Mouse (Mus musculus) 3134 (cell line): ENCODE results near the gene Fitm2.
"Not testable (repeated sequence)": the region's sequence is repeated elsewhere in the genome, so short reads cannot be mapped to it uniquely, and the experiment has no call there.

Source experiments
- DNase-seq: peaks from one replicate; pipeline ENCODE4 v3.0.0-alpha.2; 2011; ENCODE audit warnings: low spot score; ENCODE audit not compliant: insufficient read length; ENCODE audit errors: extremely low read depth

Fitm2 gene

DNA sequence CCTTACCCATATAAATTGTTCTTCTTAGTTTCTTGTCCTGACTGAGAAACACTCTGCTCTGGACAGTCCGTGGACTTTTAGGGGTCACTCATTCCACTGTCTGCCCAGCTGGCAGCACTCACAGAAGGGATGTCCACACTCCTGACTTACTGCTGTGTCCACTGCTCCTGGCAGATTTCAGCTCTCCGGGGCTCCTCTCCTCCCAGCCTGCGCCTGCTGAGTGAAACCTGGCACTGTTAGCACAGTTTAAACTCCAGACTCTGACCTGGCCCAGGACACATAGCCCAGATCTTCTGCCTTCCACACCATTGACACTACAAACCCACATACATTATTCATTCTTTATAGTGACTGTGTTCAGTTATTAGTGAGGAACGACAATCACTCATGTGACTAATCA, 8.4 kb downstream of the Fitm2 start:
- DNase-seq, result no peak

DNA sequence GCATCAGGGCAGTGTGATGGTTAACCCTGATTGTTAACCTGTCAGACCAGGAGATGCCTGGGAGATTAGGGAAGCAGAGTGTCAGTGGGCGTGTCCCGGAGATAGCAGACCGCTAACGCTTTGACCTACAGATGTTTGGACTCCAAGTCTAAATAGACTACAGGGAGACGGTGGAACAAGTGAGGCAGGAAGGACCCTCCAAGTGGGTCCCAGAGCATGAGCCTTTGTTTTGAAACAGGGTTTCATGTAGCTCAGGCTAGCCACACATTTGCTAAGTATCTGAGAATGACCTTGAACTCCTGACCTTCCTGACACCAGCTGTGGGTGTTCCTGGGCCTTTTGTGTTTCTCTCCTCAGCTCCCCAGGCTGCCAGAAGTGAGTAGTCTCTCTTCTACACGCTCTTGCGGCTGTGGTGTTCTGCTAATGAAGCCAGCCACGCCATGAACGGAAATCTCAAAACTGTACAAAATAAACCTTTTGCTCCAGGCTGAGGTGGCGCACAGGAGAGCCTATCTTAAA, 9.1 kb downstream of the Fitm2 start:
- no peak for DNase-seq

DNA sequence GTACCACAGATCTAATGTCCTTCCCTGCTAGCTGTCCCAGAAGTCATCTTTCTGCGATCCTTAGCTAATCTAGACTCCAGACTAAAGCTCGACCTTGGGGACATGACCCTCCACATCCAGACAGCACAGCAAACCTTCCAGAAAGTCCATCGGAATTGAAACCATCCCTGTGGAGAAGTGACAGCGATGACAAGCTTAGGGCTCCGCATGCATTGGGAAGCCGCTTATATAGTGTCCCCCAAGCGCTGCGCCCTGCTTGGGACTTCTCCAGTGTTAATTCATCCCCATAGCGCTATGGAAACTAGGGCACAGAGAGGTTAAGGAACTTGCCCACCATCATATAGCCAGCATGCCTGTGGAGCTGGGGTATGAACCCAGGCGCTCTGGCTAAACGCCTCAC, 9.6 kb downstream of the Fitm2 start:
- DNase-seq, result no peak

DNA sequence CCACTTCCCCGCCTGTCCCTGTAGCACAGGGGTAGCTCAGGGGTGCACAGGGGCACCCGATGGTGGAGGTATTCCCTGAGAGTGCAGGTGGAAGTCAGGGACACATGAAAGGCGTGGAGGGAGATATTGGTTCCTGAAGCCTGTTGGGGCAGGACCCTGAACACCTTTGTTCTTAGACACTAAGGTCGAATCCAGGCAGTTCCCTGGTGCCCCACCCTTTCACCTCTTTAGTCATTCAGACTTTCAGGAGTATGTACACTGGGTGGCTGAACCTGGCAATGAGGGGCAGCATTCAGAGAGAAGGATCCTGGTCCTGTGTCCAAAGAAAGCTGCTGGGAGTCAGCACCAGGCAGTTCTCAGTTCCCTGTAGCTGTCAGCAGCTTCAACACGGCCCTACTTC, 10.0 kb downstream of the Fitm2 start:
- DNase-seq, result no peak

DNA sequence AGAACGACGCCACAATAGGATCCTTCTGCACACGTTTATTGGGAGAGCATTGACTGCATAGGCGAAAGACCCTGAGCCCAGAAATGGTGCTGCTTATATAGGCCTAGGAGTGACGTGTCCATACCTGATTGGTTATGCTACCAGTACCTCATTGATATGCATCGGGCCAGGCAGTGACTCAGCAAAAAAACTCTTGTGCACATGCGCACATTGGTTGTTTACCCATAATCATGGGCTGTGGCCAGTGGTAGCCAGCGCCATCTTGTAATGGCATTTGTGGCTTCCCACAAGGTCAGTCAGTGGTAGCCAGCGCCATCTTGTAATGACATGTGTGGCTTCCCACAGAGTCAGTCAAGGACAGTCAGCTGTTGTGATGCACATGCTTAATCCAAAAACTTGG, 11.1 kb downstream of the Fitm2 start:
- not testable (repeated sequence) for DNase-seq

DNA sequence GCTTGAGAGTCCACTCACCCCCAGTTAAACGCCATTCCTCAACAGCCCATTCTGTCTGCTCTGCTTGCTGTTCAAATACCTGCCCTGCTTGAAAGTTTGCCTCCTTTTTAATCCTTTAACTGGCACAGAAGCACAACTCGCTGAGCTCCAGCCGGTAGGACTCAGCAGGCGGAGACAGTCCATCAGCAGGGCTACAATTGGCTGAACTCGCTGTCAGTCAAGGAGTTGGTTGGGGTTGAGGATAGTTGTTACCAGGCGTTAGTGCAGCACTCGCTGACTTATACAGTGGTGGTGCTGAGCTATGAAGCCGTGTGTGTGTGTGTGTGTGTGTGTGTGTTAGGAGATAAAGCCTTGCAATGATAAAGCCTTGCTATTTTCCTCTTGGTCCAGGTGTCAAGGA, 11.8 kb downstream of the Fitm2 start:
- no peak for DNase-seq

DNA sequence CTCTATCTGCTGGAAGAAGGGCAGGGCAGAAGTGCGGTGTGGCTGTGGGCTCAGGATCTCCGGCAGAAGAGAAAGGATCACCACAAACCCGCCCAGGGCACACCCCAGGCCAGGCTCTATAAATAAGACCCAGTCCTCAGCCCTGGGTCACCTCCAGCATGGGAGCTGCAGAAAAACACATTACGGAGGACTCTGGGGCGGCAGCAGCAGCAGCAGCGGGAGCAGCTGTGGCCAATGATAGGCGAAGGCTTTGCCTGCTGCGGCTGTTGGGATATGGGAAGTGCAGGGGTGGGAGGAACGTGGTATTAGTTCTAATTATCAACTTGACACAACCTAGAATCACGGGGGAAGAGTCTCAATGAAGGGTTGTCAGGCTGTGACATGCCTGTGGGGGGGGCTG, 13.0 kb downstream of the Fitm2 start:
- no peak for DNase-seq

DNA sequence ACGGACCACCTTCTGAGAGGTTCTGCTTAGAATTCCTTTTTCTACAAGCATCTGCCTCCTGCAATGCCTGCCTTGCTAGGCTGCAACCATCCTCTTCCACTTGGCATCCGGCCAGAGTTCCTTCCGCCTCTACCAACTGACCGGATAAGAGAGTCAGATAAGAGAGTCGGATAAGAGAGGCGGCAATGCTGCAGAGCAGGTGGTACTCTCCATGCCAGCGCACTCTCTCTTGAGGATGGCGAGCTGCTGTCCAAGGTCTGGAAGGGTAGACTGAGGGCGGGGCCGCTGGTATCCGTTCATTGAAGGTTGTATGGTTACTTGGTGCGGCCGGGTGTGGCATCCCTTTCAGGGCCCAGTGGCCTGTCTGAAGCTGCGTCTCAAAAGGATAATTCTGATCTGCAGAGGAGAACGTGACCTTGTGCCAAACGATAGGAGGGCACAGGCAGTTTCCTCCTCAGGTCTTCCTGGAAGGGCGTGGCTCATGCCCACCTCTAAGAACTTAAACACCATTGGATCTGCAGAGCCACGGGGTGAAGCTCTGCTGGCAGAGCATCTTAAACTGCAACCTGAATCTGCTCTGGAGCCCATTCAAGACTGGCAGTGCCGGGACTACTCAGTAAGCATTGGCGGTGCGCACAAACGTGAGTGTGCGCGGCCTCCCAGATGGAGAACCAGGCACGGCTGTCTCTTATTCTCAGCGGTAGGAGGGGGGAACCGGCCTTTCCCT, 13.7 kb downstream of the Fitm2 start:
- no peak for DNase-seq

DNA sequence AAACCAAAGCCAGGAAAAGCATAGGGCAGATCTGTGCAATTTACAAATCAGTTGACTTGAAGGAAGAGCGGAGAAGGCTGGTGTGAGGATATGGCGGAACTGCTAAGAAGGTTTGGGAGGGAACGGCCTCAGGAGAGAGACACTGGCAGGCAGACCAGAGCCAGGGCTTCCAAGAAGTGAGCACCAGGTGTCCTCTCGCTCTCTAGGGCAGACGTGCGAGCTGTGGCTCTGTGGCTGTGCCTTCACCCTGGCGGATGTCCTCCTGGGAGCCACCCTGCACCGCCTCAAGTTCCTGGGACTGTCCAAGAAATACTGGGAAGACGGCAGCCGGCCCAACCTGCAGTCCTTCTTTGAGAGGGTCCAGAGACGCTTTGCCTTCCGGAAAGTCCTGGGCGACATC, 19.1 kb downstream of the Fitm2 start:
- DNase-seq, result no peak

DNA sequence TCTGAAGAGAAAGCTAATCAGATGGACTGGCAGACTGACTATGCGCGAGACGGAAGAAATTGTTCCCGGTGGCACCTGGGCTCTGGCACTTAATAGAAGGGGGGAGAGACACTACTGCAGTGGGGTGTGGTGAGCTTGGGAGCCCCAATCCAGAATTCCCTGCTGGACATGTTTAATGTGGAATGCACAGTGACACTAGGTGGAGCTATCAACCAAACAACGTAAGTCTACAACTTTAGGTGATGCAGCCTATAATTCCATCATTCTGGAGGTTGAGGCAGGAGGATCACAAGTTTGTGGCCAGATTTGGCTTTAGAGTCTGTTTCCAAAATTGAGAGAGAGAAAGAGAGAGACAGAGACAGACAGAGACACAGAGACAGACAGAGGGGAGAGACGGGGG, 19.7 kb downstream of the Fitm2 start:
- DNase-seq, result no peak

DNA sequence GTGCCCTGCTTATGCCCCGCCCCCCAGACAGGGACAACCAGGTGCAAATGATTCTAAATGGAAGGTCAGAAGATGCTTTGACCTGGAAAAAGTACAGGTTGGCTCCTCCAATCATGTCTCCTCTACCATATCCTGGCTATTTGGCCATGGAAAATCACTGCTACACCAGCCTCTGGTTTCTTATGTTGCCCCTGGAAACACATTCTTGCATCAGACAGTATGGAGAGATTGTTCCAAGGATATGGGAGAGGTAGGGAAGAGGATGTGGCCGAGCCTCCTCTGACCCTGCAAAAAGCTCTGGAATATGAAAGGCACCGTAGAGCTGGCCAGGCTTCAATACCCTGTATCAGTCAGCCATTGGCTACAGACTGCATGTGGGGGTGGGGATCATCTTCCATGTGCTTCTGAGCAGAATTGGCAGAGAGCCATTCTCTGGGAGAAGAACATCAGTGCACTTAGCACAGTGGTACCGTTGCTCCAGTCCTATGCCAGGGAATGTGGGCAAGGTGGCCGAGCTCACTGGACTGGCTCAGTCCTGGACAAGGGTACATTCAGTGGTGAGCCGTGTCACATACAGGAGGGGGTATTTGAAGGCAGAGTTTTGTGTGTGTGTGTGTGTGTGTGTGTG, 21.6 kb downstream of the Fitm2 start:
- DNase-seq, result no peak

DNA sequence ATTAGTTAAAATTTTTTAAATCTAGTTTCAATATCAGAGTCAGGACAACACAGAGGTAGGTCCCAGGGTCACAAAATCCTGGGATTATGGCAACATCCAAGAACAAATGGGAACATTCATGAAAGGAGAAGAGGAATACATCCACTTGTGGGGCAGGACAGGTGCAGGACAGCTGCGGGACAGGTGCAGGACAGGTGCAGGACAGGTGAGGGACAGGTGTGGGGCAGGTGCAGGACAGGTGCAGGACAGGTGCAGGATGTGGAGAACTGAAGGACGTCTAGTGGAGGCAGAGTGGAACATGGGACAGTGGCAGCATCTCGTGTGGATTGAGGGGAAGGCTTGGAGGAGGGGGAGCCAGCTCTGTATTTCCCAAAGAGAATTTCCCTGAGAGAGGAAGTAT, 23.2 kb downstream of the Fitm2 start:
- DNase-seq, result no peak

DNA sequence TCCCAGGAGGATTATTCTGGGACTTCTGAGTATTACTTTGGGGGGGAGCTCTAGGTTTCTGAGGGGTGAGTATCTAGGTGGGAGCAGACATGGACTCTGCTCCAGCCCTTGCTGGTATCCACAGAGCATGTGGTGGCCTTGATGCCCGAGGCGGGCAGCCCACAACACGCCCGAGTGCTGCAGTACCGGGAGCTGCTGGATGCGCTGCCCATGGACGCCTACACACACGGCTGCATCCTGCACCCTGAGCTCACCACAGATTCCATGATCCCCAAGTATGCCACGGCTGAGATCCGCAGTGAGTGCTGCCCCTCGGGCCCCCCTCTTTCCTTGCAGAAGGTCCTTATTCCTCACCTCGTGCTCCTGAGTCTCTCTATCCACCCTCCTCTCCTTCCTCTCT, 25.1 kb downstream of the Fitm2 start:
- DNase-seq, result no peak

DNA sequence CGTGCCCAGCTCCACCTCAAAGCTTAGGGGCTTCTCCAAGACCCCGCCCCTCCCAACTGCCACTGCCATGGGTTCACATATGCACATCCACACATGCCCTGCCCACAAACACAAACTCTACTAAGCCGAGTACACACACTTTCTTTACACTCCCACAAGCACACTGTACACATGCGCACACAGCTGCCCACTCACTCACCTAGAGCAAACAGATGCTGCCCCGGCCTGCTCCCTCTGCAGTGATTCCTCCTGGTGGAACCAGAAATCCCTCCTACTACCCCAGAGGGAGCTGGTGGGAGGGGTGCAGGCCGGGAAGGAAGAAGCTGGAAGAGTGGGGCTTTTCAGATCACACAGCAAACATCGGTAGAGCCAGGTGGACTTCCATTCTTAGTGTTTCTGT, 28.4 kb downstream of the Fitm2 start:
- no peak for DNase-seq

DNA sequence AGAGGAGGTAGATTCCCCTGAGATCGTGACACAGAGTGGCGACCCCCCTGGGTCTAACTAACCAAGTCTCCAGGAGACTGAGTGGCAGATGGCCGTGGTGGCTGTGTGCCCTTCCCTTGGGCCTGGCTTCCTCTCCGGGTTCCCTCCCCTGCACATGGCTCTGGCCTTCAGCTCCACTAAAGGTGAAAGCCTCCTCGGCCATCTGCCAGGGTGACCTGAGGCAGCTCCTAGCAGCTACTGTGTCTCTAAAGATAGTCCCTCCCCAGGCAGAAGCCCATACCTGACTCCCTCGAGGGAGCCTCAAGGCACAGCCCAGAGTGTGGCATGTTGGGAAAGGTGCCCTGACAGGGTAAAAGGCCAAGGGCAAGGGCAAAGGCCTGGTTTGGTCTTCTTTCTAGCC, 28.9 kb downstream of the Fitm2 start:
- DNase-seq, result no peak

DNA sequence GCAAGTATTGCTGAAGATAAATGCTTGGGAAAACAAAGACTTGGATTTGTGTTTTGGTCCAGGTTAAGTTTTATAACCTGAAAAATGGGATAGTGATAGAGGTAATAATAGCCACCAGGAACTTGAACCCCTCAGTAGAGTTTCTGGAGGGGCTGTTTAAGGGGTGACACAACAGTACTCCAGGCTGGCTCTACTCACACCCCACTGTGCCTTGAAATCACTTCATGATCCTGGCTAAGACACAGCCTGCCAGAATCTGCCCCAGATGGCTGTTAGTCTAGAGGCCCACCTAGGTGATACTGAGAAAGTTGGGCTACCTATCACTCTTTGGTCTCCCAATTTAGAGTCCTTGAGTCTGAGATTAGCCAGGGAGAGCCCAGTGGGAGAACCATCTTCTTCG, 32.9 kb downstream of the Fitm2 start:
- no peak for DNase-seq

DNA sequence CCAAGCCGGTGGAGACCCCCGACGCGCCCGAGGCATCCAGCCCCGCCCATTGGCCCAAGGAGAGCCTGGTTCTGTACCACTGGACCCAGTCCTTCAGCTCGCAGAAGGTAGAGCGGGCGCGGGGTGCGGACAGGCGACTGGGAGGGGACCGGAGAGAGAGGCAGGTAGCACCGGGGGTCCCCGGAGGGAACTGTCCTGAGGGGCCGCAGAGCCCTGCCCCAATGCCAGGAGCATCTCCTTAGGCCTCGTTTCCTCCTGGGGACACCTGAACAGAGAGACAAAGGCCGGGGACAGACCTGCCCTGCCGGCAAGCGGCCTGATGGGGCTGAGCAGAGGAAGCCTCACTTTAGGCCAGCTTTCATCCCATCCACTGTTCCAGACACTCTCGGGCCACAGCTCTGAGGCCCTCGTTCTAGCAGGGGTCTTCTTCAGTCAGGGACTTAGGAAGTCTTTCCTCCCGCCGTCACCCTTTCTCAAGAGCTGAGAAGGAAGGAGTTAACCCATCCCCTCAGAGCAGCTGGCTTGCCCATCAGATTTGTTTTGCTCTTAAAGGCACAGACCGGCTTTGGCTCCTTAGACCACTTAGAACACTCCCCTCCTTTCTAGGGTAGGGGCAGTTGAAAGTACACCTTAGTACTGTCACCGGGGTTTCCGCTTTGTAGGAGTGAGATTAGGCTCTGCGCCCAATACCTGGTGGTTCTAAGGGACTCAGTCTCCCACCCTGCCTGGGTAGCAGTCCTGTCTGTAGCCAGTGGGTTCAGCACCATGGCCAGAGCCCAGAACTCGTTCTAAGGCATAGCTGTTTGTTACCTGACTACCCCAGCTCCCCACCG, 33.6 kb downstream of the Fitm2 start:
- DNase-seq, result no peak

DNA sequence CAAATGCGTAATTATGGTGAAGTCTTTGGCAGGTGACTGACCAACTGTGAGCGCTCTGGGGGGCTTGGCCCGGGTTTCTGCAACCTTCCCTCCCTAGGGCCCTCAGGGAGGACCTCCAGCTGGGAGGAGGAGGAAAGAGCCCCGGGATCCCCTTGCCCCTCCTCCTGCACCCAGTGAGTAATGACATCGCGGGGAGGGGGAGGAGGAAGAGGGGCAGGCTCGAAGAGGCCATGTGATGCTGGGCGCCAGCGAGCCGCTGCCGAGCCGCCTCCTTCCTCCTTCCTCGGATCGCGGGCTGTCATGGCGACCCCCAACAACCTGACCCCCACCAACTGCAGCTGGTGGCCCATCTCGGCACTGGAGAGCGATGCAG, 34.2 kb downstream of the Fitm2 start, which contains the start of gene Gdap1l1:
Gdap1l1 (plus strand) TSS at position 231 of the 373 bp plus-strand sequence.
- no peak for DNase-seq

DNA sequence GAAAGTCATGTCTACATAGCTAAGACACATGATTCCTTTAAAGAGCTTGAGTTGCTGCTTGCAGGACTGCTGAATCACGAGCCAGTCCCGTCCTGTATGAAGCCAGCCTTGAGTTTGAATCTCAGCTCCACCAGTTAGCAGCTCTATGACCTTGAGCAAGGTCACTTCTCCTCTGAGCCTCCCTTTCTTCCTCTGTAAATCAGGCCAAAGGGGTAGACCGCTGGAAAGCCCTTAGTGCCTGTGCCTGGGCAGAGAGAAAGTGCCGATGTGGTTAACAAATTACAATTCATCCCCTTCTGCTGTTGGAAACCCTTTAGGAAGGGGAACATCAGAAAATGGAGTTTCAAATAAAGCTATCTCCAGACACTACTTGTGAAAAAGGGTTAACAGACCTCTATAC, 34.6 kb downstream of the Fitm2 start:
- DNase-seq, result no peak

DNA sequence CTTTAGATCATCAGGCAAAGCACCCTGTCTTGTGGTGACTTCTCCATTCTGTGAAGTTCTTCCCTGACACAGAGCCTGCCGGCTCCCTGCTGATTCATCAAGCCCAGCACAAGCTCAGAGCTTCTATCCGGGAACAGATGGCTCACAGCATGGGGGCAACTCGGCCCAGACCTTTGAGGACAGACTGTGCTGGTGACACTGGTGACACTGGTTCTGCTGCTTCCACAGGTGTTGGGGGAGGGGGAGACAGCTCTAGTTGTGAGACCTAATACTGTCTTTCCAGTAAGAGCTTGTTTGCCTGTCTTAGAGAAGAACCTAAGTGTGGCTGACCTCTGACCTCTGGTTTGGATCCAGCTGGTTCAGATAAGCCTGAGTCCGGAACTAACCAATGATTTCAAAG, 38.5 kb downstream of the Fitm2 start:
- DNase-seq, result no peak

DNA sequence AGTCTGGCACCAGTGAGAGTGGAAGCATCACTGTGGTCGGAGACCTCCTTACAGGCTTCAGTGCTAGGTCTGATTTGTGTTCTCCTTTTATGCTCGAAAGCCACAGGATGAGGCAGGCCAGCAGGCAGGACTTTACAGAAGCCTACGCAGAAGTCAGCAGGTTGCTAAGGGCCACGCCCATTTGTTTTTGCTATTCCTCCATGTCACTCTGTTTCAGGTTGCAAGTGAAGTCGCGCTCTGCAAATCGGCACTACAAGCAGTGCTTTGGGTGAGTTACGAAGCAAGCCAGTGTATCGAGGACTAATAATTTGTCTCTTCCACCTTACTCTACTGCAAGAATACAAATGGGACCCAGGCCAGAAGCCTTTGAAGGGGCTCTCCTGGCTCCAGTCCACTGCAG, 41.1 kb downstream of the Fitm2 start:
- no peak for DNase-seq
